In genomic region chr19:24528910-24529561, GRCm38 (mm10) we compare ENCODE assay signal across 14 mouse cellular contexts. TPM values are rescaled to one million over a fixed set of nuclear protein-coding genes. Genes with fewer than 3 reads are reported as not detected.
A peak's percentile ranks its signal among the peaks of the same experiment; 100 is the strongest.
DNase-seq lines count a peak whose midpoint lies in the region; ATAC-seq lines count a peak whose summit lies in the region.
"Had no signal": no experiment of that assay in that cellular context is flagged by ENCODE, and none has a peak within 500 bp of the region (broad histone marks: within the 10 kb centered on the region; RNA-seq: fewer than 3 reads in every experiment).

No protein-coding gene starts in this region.

- H3K4me2 ChIP-seq in midbrain, embryonic 11.5 days, result no peak overlapping the region
- no peak overlapping the region for H3K4me2 ChIP-seq in midbrain, embryonic 13.5 days (replicated peaks)
- H3K4me2 ChIP-seq in midbrain, embryonic 15.5 days, result no peak overlapping the region

- no peak overlapping the region for H3K9ac ChIP-seq in midbrain, embryonic 11.5 days (ENCODE audit: low read length)
- H3K9ac ChIP-seq in midbrain, embryonic 13.5 days (replicated peaks), result no peak overlapping the region
- no peak overlapping the region for H3K9ac ChIP-seq in midbrain, embryonic 15.5 days

- no peak overlapping the region for H3K4me3 ChIP-seq in midbrain, embryonic 11.5 days (ENCODE audit: low read depth, low read length)
- H3K4me3 ChIP-seq in midbrain, embryonic 13.5 days (replicated peaks), result no peak overlapping the region
- no peak overlapping the region for H3K4me3 ChIP-seq in midbrain, embryonic 15.5 days

- no peak overlapping the region for H3K27ac ChIP-seq in midbrain, embryonic 11.5 days (ENCODE audit: low read depth, low read length)
- H3K27ac ChIP-seq in midbrain, embryonic 13.5 days, result no peak overlapping the region
- H3K27ac ChIP-seq in midbrain, embryonic 15.5 days, result no peak overlapping the region

- peak; percentile 31 for DNase-seq in midbrain, embryonic 11.5 days (ENCODE audit: low spot score, missing footprints)
- DNase-seq in induced T-regulatory cell, adult 2 months (ENCODE audit: low read depth), result peak; percentile 17
- DNase-seq in spleen, postnatal 10 days (ENCODE audit: low spot score in 2 of 2), result no peak
- DNase-seq in T-cell, adult 2 months (ENCODE audit: low spot score), result no peak
- DNase-seq: cerebellum, adult 8-10 months; gastrocnemius, postnatal 36 days; heart, postnatal 4 days; layer of hippocampus, adult 9-11 months; spleen, adult 18-20 months had no signal

- ATAC-seq in midbrain, embryonic 11.5 days (ENCODE audit: low FRiP score), result no peak
- no peak for ATAC-seq in midbrain, embryonic 13.5 days
- ATAC-seq in megakaryocyte, adult 5-6 weeks (ENCODE audit: poor library complexity, severe bottlenecking), result peak; percentile 63
- ATAC-seq in midbrain, embryonic 15.5 days (replicated peaks), result no peak
- ATAC-seq: forebrain, embryonic 14.5 days had no signal

- H3K4me1 ChIP-seq in midbrain, embryonic 11.5 days (ENCODE audit: control insufficient read depth, insufficient read depth, low read length), result no peaks in the 10 kb centered on the region
- H3K4me1 ChIP-seq in midbrain, embryonic 13.5 days (replicated peaks), result no peaks in the 10 kb centered on the region
- no peaks in the 10 kb centered on the region for H3K4me1 ChIP-seq in midbrain, embryonic 15.5 days

- 93% methylated on average over 4 of the region's 4 CpGs for WGBS in midbrain, embryonic 11.5 days
- 92% methylated on average over 4 of the region's 4 CpGs for WGBS in midbrain, embryonic 13.5 days
- 95% methylated on average over 4 of the region's 4 CpGs for WGBS in midbrain, embryonic 15.5 days

- H3K27me3 ChIP-seq in midbrain, embryonic 11.5 days (ENCODE audit: control insufficient read depth, insufficient read depth, low read length), result no peaks in the 10 kb centered on the region
- no peaks in the 10 kb centered on the region for H3K27me3 ChIP-seq in midbrain, embryonic 13.5 days
- H3K27me3 ChIP-seq in midbrain, embryonic 15.5 days (replicated peaks), result no peaks in the 10 kb centered on the region
- H3K27me3 ChIP-seq: CH12.LX had no signal

- H3K9me3 ChIP-seq in midbrain, embryonic 11.5 days (ENCODE audit: control insufficient read depth, low read length), result no peaks in the 10 kb centered on the region
- no peaks in the 10 kb centered on the region for H3K9me3 ChIP-seq in midbrain, embryonic 13.5 days
- no peaks in the 10 kb centered on the region for H3K9me3 ChIP-seq in midbrain, embryonic 15.5 days

- no peaks in the 10 kb centered on the region for H3K36me3 ChIP-seq in midbrain, embryonic 11.5 days (ENCODE audit: control insufficient read depth, insufficient read depth, low read length)
- no peaks in the 10 kb centered on the region for H3K36me3 ChIP-seq in midbrain, embryonic 13.5 days
- H3K36me3 ChIP-seq in midbrain, embryonic 15.5 days (replicated peaks), result no peaks in the 10 kb centered on the region

RNA-seq across cellular contexts. Expression of gene Pip5k1b, which starts 26.6 kb away (rescaled TPM):
- polyA plus RNA-seq in midbrain, embryonic 11.5 days (2014; fragmentation: Nextera tagmentation; extraction: Ambion mirVana), result 2.3 and 2.9 TPM in 2 replicates
- polyA plus RNA-seq in midbrain, embryonic 13.5 days (2015; fragmentation: Nextera tagmentation; extraction: Ambion mirVana), result 1.3 TPM in 2 replicates
- 4.9 and 6.2 TPM in 2 replicates for total RNA-seq in megakaryocyte, adult 5-6 weeks (2015)
- total RNA-seq in megakaryocyte, adult 5-6 weeks (2017), result 4.4 and 4.8 TPM in 2 replicates
- polyA plus RNA-seq in midbrain, embryonic 15.5 days (2015; fragmentation: Nextera tagmentation; extraction: Ambion mirVana), result 1.0 and 1.1 TPM in 2 replicates

RNA-seq across cellular contexts. Expression of gene Fam122a, which starts 51.9 kb away (rescaled TPM):
- 48.3 and 50.6 TPM in 2 replicates for polyA plus RNA-seq in midbrain, embryonic 11.5 days (2014; fragmentation: Nextera tagmentation; extraction: Ambion mirVana)
- 52.7 and 54.5 TPM in 2 replicates for polyA plus RNA-seq in midbrain, embryonic 13.5 days (2015; fragmentation: Nextera tagmentation; extraction: Ambion mirVana)
- total RNA-seq in megakaryocyte, adult 5-6 weeks (2015), result 30.1 and 31.3 TPM in 2 replicates
- 5.9 and 8.3 TPM in 2 replicates for total RNA-seq in megakaryocyte, adult 5-6 weeks (2017)
- 48.7 and 52.4 TPM in 2 replicates for polyA plus RNA-seq in midbrain, embryonic 15.5 days (2015; fragmentation: Nextera tagmentation; extraction: Ambion mirVana)

Comparison
In these comparisons a context has a peak if more than half of its experiments do, and no peak if none do; other contexts are left out.
1. DNase-seq: peak in midbrain, embryonic 11.5 days (single experiment) and induced T-regulatory cell, adult 2 months (single experiment); none in spleen, postnatal 10 days (0 of 2) and T-cell, adult 2 months (single experiment).